Mouse (Mus musculus) hindlimb bud, embryonic 11.5 days (tissue): ENCODE results near the gene Myo1b.
"Not testable (repeated sequence)": the region's sequence is repeated elsewhere in the genome, so short reads cannot be mapped to it uniquely, and the experiment has no call there.

ENCODE experiments used
- DNase-seq: peaks from one replicate; pipeline ENCODE4 v3.0.0-alpha.2; 2012; ENCODE audit warnings: low read depth, low spot score; ENCODE audit errors: extremely low spot score

Myo1b gene

DNA sequence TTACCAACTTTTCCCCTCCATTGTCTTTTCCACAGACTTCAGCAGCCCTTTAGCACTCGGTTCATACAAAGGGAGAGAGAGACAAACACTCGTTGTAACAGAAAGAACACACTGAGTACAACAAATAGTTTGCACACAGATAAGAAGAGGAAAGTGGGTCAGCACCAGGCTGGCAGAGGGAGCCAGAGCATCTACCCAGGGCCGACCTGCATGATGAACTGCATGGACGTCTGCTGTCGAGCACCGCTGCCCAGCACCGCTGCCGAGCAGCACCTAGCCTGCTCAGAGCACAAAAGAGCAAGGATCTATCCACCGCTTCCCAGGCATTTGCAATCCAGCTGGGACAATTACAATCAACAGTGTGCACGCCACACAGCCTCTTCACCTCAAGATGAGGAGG, 19.9 kb downstream of the Myo1b start:
- no peak for DNase-seq

DNA sequence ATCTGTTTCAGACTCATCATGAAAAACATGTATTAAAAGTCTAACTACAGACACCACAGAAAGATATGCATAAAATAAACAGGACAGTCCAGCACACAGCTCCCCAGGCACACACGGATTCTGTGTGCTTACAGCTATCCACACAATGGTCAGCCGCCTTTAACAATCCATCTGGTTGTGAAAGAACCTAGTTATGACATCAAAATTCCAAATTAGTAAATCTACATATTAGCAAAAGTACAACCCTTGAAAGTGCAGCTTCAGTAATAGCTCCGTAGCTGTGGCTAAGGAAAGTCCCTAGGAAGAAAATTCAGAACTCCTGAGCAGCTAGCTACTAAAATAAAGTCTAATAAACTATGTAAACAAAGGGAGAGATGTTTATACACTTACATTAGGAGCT, 21.1 kb downstream of the Myo1b start:
- no peak for DNase-seq

DNA sequence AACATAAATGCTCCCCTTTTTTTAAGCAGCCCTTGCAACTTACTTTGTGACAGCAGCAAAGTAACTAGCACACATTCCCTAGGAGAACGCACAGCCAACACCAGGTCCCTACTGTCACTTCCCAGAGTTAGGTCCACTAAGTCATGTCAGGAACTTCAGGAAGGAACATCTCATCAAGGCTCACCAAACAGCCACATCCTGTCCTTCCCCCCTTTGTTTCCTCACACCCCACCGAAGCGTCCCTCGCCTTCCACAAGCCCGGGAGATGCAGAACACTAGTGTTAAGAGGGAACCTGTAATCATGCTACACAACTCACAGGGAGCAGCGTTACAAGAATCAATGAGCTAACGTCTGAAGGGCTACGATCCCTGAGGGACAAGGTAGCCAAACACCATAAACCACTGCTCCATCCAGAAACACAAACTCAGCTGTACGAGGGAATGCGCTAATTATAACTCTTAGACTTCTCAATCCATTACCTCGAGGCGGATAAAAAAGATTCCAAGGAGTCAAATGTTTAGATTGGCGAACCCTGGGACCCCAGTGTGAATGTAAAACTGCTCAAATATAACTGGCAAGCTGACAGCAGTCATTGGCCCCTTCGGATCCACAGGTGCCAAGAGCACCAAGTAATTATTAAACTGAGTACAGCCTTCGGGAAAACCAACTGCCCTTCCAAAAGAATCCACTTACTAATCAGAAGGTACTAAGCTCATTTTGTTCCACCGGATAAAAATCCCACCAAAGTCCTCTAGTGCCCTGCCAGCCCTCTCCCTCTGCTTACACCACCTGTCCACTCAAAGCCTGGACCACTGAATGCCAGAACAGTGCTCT, 22.1 kb downstream of the Myo1b start:
- no peak for DNase-seq

DNA sequence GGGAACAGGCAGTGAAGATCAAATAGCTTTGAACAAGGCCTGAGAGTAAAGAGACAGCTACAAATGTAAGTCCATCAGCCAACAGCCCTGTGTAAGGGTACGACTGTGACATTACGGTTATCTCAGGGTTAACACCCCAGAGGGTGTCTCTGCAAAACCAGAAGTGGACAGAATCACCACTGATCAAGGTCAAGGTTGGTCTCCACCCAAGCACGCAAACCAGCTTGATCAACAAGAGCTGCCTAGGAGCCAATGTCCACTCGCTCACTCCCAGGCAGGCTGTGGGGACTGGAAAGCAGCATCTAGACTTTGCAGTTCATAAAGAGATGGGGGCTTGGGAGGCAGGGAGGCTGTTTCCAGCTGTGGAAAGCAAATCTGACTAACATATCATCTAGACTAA, 23.9 kb downstream of the Myo1b start:
- DNase-seq = no peak

DNA sequence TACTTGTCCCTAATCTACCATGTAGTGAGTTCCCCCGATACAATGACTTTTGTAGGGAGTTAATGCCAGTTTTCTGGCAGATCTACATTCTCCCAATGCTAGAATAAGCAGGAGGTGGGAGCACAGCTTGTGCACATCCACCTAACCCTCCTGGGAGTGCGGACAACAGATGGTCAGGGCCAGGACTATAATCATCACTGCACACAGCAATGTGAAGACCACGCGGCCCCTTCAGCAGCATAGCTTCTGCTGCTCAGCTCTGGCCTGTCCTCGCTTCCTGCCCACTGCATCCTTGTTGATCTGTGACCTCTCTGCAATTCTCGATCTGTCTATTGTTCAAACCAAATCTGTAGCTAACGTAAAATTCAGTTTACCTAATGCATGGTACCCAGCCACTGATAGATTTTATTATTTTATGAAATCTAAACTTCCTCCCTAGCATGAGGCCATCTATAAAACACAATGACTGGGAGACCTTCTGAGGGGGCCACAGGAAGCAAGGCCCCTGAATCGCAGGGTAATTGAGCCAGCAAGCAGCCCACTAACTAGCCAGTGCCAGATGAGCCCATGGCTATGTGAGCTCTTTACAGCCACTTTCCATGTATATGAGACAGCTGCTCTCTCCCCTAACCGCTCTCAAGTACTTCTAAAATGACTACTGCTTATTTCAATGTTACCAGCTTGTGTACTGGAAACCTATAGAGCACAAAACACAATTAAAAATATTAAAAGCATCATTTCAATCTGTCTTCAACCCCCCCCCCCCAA, 27.6 kb downstream of the Myo1b start:
- DNase-seq = no peak

DNA sequence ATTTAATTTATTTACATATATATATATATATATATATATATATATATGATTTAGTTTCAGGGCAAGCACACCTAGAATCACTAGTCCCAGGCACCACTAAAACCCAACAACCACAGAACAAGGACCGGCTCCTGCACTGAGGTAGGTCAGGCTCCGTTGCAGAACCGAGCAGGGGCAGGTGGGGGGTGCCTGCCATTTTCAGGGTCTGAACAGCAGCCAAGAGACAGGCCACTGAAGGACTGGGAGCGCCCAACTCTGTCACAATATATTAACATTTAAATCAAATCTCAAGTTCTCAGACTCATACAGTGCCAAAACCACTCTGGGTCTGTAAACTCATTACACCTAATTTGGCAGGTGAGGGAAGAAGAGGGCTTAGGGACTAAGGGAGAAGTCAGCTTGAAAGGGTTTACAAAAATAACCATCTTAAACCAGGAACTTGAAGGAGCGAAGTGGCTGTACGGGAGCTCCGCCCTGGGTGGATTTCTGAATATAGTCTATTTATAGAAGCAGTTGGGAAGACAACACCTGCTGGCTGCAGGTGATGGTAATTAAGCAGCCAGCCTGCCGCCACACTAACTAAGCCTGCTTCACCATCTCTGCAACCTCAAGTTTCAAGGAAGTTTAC, 30.4 kb downstream of the Myo1b start:
- DNase-seq = no peak

DNA sequence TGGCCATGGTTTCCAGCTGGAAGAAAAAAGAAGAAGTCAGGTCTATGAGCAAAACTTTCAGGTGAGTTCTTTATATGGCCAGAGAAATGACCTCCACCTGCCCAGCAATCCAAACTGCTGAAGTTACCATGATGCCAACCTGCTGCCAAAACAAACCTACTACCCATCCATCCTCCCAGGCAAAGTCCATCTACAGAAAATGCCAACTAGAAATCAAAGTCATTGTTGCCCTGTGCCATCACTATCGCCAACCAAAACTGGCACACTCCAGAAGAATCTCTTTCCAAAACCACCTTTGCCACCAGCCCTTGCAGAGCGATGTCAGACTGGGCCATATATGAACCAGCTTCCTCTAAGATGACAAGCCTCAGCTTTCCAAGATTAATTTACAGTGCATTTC, 32.7 kb downstream of the Myo1b start:
- DNase-seq = no peak

DNA sequence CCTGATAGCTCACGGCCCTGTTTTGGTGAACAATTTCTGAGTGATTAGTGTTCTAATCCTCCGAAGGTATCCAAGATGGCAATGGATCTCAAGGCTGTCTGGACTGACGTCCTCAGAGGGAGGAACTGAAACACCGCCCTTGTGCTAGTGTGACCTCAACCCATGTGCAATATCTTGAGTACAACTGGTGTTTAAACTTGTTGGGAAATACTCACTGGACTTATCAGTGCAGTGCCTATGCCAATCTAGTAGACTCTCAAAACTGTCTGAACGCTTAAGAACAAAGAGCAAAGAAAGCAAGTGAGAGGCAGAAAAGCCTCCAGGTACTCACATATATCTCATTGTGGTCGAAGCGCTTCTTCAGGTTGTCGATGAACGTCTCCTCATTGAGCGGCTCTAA, 33.1 kb downstream of the Myo1b start:
- DNase-seq = no peak

DNA sequence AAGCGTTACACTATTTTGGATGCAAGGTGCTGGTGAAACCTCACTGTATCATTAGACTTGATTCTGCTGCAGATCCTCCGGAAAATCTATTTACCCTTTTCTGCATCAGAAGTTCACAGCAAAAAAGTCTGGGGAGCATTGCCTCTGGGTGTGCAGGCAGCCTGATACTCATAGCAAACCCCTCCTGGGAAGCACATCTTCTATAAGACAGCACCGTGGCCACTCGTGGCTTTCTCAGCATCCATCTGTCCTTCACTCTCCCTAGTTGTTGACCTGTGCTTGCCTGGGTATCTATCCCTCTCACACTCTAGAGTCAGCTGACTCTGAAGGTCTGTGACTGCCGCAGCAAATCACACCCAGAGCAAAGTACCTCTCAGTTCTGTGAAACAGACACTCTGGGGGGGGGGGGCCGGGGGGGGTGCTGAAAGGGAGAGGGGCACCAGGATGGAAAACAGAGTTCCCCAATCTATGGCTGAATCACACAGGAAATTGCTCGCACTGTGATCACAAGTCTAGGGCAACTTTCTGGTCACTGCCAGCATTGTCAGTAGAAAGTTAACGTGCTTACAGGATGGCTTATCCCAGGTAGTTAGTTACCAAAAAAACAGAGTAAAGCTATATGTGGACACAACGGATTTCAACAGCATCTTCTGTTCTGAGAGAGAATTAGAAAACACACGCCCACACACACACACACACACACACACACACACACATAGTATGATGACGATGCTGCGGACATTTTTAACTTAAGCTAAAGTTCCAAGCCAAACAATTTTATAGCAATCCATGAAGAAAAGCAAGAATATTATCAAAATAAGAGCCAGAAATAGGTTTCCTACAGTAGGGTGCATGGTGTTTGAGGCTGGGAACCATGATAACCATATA, 35.7 kb downstream of the Myo1b start:
- DNase-seq = no peak

DNA sequence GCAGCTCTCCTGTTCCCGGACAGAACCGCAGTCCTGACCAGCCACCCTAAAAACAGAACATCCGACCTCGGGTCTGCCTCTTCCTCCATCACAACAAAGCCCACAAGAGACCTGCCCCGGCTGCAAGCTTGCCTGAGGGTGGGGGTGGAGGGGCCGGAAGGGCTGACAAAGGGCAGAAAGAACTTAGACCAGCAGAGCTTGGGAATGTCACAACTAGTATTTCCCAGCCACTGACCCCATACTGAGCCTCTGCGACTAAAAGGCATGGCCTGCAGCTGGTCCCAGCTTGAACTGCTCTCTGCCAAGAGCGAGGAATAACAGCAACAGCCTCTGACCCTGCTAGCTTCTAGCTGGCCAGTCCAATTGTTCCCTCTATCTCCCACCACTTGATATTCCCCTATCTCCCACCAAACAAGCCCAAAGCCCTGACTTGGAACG, 36.5 kb downstream of the Myo1b start:
- DNase-seq = no peak

DNA sequence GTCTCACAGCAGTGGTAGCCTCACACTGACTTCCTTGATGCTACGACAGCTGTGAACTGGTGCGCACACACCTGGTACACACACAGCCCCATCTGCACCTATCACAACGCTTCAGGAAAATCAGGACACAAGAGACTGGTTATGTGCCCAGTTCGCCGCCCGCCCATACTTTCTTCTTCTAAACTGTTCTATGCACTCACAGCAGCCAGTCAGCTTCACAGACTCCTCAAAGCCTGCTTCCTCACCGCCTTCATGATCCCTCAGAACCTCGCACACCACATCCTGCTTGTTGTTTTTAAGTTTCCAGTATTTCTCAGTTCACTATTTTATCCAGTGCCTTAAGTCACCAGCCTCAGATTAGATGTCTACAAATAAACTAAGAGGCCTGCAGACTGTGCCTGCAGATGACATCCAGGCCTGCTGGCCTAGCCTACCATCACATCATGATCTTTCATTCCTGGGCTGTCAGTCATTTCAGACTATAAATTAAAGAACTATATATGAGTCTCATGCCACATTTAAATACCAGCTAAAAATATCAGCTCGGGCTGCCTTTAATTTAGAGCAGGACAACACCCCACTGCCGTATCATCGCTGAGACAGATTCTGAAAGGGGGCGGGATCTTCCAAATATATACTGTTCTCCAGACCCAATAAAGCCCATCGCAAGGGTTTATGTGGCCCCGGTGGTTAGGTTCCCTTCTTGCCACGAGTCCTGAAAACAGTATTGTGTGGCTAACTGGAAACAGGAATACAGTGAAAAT, 40.2 kb downstream of the Myo1b start:
- DNase-seq = no peak

DNA sequence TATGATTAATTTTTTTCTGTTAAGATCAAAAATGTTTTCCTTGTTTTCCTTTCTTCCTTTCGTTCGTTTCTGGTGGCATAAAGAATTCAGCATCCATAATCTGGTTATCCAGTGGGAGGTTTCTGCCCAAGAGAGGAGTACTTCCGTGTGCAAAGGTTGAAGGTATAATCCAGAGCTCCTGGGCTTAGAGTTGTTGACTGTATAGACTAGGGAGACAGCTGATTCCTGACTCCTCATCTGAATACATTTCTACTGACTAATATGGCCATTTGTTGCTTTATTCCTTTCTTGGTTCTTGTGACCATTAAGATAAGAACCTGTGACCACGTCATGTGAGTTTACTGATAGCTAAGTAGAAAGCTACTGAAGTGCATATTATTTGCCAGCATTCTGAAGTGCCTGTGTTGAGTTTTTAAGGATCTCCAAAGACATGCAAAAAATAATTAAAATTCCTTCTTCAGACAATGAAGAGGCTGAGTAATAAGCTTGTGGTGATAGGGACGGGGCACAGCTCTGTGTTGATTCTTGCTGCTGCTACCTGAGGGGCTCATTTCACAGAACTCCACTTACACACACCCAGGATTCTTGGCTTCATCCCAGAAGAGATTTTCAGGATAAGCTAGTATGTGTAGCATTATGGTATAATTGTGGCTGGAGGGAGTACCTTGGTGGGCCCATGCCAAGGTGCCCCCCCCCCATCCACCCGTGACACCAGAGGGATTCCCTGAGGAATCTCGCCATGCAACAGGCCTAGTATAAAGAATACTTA, 43.2 kb downstream of the Myo1b start:
- DNase-seq = no peak

DNA sequence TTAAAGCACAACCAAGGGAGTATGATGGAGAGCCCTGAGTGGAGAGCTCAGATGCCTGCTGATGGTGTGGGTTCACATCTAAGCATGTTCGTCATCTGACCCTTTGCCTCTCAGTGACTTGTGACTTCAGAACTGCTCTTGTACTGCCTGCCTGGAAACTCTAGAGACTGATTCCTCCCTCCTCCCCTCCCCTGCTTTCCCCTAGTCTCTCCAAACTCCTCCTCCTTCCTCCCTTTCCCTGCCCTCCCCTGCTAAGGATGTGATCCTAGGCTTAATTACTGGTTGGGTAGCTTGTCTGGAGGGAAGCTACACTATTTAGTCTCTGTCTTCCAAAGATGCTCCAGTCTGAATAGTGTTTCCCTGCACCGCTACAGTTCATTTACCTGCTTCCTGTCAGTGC, 44.6 kb downstream of the Myo1b start:
- not testable (repeated sequence) for DNase-seq

DNA sequence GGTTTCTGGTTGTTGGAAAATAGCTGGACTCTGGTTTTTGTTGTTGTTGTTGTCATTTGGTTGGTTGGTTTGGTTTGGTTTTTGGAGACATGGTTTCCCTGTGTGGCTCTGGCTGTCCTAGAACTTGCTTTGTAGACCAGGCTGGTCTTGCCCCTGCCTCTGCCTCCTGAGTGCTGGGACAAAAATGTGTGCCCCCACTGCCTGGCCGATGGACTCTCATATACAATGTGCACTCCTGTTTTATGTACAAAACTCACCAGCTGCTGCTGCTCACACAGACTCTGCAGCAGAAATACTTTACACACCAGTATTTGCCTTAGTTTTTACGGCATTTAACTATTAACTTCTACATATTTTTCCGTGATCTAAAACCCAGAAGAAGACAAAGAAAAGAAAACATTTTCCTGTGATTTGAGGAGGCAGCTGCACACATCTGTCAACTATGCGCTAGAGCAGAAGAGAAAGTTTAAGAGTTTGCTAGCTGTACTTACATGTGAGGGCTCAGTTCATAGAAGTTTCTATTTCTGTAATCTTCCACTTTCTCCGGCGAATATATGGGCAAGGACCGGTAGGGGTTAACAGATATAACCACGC, 52.9 kb downstream of the Myo1b start:
- DNase-seq = no peak

DNA sequence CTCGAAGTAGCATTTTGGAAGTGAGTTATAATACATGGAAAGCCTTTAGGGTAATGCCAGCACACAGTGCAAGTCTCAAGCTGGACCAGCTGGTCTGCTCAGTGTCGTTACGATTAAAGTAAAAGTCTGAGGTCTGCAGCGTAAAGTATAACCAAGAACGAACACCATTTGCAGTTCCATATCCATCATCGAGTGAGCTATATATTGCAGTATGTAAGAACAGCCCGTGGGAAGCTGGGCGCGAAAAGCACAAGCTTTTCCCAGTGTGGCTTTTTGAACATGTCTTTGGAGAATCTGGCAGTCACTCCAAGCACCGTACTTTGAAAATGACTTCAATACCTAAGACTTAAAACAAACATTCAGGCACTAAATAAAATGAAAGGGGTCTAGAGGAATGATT, 55.0 kb downstream of the Myo1b start:
- DNase-seq = no peak

DNA sequence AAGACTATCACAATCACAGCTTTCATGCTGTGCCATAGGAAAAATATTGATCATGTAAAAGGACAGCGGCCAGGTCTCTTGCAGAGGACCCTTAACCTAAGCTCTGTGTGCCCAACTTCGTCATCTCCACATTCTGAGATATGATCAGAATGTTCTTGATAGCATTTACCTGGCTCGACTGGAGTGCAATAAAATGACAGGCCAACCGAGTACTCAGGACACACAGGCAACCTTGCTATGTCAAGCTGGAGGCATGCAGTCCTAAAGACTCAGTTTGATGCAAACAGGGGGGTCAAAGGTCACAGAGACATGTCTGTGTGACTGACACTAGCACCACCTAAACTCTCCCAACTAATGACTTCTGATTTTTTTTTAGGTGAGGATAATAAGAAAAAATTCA, 58.9 kb downstream of the Myo1b start:
- DNase-seq = no peak

DNA sequence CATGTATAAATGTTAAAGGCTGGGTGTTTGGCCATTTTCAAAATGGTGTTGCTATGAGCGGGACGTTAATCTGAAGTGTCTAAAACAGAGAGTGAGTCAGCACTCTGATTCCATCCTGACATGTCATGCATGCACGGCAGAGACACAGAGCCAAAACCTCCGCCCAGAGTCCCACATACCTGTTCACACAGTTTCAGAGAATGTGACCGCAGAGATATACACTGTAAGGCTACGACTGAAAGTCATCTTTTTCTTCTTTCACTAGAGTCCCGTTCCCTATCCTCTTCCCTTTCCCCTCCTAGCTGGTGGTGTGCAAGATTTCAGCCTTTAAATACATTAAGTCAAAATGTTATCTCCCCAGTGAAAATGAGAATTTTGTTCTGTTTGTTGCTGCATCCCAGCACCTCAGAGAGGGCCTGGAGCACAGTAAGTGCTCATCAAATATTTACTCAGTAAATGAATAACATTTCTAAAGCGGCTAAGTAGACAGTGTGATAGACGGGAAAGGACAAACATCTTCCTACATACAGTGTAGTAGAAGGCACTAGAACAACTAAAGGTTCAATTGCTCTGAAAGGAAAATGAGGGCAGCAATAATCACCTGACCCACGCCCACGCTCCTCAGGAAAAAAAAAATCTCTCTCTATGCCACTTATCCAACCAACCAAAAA, 59.5 kb downstream of the Myo1b start:
- DNase-seq = no peak

DNA sequence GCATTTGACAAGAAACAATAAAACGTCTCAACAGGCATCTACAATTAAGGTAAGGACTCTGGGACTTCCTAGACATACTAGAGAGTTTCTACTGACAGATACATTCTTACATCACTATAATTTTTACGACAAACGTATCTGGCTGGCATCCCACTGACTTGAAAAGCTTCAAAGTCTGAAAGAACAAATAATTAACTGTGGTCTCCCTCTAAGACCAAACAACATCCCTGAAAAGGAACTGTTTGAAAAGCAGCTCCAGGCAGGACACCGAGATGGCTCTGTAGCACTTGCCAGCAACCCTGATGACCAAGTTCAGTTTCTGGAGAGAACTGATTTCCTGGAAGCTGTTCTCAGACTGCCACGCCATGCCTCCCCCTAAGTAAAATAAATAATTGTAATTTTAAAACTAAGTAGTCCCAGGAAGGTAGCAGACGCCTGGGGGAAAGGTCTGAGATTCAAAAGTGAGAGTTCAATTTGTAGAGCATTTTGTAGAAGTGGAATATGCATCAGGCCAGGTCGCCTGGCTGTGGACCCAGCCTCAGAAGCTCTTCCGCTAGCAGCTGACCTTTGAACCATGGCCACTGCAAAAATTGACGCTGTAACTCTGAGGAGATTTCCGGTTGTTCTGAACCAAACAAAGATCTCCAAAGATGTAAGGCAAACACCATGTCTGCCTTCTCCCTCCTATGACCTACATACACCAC, 60.2 kb downstream of the Myo1b start:
- DNase-seq = no peak
